Mouse (Mus musculus): Measurements from ENCODE around the gene Mctp2.
A peak's percentile ranks its signal among the peaks of the same experiment; 100 is the strongest.

Mctp2 gene

DNA sequence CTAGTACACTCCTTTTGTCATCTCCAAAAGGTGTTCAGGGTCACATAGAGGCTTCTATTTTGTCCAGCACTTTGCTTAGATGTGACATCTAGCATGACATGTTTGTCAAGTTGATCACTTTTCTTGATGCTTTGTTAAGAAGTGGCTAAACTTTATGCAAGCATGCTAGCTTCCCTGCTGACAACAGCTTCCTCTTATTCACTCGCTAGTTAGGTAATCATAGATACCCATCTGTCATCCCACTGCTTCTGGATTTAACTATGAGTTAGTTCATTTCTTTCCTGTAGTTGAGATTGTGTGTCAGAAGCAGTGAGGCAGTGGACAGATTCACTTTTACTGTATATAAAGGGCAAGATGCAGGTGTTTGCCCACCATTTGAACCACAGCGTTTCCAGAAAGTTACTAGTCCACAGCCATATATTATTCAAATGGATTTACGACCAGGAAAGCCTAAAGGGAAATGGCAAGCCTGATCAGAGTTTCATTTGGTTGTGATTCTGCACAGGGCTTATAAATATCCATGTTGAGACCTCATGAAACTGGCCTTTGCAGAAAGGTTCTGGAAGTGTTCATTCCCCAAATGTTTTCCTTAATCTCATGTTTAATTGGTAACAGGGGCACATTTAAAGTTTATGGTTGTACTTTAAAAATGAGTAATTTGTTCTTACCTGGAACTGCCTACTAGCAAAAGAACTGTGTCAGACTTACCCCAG is 216.8 kb downstream of the Mctp2 start:
- DNase-seq (ENCODE audit: low read depth, low spot score) = no peak

DNA sequence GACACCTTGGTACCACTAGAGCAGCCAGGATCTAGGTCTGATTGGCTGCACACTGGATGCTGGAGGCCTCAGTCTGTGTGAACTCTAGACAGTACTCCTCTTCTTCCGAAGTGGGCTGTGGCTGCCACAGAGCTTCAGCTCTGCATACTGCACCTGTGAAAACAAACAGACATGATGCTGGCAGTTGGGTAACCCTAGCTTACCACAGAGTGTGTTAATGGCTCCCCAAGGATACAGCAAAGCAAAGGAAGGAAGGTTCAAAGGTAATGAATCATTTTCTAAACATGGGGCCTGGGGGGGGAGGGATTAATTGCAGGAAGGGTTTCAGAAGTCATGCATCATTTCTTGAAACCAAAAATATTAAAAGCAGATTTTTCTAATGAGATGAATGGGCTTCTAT is 225.7 kb downstream of the Mctp2 start:
- peak; percentile 78 for DNase-seq (ENCODE audit: low read depth, low spot score)

DNA sequence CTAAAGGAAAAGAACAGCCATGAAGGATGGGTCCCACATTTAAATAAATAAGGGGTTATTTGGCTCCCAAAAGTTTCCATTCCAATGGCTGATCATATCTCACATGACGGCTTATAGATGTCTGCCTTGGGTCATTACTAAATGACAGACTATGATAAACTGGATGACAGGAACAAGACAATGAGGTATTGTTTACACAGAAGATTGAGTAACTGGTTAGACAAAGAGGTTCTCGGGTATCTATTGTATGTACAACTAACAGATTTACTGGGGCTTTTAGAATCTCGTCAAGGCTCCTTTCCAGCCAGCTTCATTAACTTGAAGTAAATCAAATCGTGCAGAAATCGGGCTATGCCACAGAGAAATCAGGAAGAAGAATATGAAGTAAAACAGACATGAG is 227.5 kb downstream of the Mctp2 start:
- no peak for DNase-seq (ENCODE audit: low read depth, low spot score)

DNA sequence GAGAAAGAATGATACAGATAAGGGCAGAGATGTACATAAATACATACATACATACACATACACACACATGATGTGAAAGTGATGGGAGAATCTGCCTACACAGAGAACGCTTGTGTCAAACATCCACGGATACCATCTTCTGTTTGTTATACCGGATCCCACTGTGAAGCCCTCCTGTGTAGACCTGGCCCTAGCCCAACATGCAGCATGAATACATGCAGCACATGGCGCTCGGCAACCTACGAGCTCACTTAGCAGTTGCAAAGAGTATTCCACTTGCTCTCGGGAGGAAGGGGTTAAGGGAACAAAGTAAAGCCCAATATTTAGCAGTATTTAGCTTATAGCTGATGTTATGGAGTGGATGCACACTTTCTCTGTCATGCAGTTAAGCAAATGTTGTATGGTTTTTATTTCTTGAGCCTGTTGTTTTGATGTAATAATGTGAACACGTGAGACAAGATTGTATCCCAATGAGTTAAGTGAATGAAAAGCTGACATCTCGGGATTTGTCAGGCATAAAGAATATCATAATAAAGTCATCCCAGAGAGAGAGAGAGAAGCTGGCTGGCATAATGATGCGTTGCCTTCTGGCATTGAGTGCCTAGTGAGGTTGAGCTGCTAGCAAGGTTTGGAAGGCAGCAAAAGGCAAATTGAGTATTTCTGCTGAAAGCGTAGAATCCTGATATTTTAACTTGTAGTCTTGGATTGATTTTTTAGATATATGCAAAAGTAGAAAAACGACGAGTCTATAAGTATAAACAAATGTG is 234.8 kb downstream of the Mctp2 start:
- no peak for DNase-seq (ENCODE audit: low read depth, low spot score)

DNA sequence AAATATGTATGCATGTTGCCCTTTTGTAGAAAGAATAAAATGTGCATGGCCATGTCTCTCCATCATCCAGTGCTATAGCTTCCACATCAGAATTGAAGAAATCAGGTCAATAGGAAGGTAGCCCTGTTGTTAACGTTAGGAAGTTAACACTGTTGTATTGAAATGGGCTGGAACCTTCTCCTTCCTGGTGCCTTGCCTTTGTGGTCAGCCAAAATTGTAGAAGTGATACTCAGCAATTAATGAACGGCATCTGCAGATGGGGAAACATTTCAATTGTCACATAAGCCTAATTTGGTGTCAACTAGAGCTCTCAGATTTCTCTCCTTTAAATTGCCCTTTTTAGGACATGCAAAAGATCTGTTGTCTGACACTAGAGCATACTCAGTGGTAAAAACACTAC is 238.0 kb downstream of the Mctp2 start:
- no peak for DNase-seq (ENCODE audit: low read depth, low spot score)

DNA sequence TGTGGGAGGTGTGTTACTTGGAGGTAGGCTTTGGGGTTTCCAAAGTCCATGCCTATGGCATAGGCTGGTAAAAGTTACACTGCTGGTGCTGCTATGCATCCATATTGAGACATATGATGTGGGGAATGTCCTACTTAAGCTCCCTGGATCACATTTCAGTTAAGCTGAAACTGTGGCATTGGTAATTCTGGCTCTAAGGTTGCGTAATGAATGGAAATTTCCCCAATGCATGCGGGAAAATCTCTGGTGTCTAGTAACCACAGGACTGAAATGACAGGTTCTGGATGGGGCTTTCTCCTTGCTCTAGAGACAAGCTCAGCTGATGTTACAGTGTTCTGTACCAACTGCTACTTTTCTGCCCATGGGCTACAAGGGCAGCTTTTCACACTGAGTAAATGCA is 240.1 kb downstream of the Mctp2 start:
- no peak for DNase-seq (ENCODE audit: low read depth, low spot score)

DNA sequence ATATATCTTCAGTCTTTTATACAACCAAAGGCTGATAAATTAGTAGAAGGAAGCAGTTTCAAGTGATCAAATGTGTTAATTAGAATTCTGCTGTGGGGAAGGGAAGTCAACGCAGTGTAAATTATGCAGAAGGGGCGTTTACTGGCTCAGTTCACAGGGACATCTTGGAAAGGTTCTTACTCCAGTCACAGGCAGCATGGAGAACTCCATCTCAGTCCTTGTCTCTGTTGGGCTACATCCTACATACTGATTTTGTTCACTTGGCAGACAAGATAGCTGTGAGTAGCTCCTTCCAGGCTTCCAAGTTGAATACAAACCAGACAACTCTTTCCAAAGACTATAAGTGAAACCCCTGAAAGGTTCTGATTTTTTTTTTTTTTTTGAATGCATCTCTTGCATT is 254.6 kb downstream of the Mctp2 start:
- no peak for DNase-seq (ENCODE audit: low read depth, low spot score)

DNA sequence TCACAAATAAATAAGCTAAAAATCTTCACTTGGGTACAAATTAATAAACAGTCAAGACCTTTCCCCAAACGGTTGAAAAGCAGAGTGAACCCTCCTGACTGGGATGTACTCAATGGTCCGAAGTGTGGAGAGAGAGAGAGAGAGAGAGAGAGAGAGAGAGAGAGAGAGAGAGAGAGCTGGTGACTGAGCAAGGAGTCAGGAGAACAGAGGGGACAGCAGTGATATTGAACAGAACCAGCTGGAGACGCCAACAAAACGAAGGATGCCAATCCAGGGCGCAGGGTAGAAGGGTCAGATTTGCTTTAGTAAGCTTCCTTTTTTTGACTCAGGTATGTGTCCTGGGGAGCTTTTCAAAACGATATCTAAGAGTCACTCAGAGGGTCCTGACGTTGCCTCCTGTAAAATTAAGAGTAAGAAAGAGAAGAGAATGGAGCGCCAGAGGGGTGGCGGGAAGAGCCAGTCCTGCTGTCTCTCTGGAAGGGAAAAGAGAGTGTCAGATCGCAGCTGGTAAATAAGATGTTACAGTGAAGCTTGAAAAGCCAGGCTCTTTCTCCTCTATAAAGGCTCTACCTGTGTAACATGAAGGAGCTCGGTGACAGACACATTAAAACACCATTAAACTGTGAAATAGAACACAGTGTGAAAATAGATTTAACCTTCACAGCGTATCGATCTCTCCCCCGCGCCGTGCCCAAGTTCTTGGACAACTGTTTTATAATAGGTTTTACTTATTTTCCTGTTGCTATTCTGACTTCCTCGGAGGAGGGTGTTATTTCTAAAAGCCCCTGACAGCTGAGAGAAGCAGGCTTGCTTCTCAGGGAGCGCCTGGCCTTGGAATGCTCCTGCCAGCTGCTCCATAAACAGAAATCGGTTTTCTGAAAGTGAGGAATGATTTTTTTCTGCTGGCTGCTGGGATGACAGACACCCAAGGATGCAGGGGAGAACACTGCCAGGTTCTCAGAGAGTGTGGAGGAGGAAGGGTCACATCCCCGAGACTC is 258.5 kb downstream of the Mctp2 start:
- peak; percentile 6 for DNase-seq (ENCODE audit: low read depth, low spot score)

Data from mesoderm, embryonic 11.5 days (tissue).